Mouse (Mus musculus): ENCODE measurements around the gene Gm21317.
"Not testable (repeated sequence)": the region's sequence is repeated elsewhere in the genome, so short reads cannot be mapped to it uniquely, and the experiment has no call there.

Gm21317 gene

GRCm38 (mm10) chrY:82224927-82225326, at the start of gene Gm21317:
Gene Gm21317, plus strand, starts transcription at chrY:82225227.
- DNase-seq (ENCODE audit: low spot score): not testable (repeated sequence)
